Mouse (Mus musculus): ENCODE results near the gene Ipmk. TPM values are rescaled to one million over a fixed set of nuclear protein-coding genes. Genes with fewer than 3 reads are reported as not detected.

The Ipmk gene
- polyA plus RNA-seq, 1 experiment from 2014 or later = 8.7 TPM

DNA sequence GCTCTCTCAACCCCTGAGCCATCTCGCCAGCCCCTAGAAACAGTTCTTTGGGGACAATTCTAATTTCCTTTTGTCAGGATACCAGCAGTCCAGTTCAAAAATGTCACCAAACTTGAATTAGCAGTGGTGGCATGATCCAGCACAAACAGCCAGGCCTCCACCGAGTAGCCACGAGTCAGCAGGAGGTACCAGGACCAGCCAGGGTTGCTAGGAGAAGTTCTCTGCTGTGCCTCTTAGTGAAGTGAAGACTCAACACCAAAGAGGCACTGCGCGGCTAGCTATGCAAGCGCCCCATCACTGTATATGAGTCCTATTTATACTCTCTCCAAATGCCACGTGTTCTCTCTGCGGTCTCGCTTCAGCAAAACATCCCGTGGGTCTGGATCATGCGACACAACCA lies 31.5 kb upstream of the Ipmk start:
- Histone ChIP-seq H3K36me3 (ENCODE audit: control insufficient read depth, insufficient read depth, low read length) (no peaks in the 10 kb centered on the region), H3K9me3 (ENCODE audit: control insufficient read depth, low read length) (no peaks in the 10 kb centered on the region), H3K9ac (ENCODE audit: low read length) (no peak overlapping the region), H3K4me1 (ENCODE audit: control insufficient read depth in 2 of 2, insufficient read depth in 2 of 2, low read length in 2 of 2) (no peaks in the 10 kb centered on the region), H3K4me3 (ENCODE audit: control insufficient read depth in 1 of 2, insufficient read depth in 1 of 2, low read depth in 1 of 2, low read length in 2 of 2) (no peak overlapping the region), H3K27me3 (ENCODE audit: control insufficient read depth, insufficient read depth, low read length) (no peaks in the 10 kb centered on the region), H3K27ac (replicated peaks in 1 of 2; ENCODE audit: control insufficient read depth in 1 of 2, insufficient read depth in 1 of 2, low read depth in 2 of 2, low read length in 2 of 2) (no peak overlapping the region), H3K4me2 (ENCODE audit: low read length) (no peak overlapping the region)
- no peak for ATAC-seq (ENCODE audit: insufficient number of reproducible peaks, insufficient read depth, low FRiP score, low read depth)
- WGBS = 65% methylated on average over 11 of the region's 11 CpGs

DNA sequence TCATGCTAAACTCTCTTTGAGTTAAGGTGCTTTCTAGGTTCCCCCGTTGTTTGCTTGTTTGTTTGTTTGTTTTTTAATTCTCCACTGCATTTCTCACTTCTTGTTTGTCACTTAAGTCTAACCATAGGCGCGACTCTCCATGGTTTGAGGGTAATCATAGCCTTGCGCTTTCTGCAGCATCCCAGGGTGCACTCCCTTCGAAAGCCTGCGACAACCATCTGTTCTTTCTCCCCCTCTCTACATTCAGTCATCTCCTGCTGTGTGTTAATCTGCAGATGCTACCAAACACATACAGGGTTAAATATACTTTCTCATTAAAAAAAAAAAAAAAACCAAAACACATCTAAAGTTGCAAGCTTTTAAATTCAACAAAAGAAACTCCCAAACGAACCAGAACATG lies 31.1 kb upstream of the Ipmk start:
- no peaks in the 10 kb centered on the region for H3K9me3 ChIP-seq (ENCODE audit: control insufficient read depth, low read length)

DNA sequence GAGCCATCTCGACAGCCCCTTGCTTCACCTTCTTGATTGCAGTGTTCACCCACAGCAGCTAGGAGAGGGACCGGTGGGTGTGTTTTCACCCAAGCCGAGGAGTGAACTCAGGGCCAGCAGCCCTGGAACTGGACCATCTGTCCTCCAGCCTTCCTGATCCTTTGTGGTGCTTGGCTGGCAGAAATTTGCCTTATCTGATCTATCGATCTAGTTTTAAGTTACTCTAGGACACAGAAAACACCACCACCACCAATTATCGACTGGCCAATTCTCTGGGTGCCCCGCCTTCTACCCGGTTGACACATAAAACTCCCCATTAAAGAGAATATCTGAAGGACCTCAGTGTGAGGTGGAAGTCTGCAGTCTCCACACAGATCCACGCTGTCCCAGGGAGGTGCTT lies 23.9 kb upstream of the Ipmk start:
- Histone ChIP-seq H3K4me3 (ENCODE audit: control insufficient read depth in 1 of 2, insufficient read depth in 1 of 2, low read depth in 1 of 2, low read length in 2 of 2) (no peak overlapping the region), H3K4me1 (ENCODE audit: control insufficient read depth in 2 of 2, insufficient read depth in 2 of 2, low read length in 2 of 2) (no peaks in the 10 kb centered on the region), H3K9ac (ENCODE audit: low read length) (no peak overlapping the region), H3K27ac (replicated peaks in 1 of 2; ENCODE audit: control insufficient read depth in 1 of 2, insufficient read depth in 1 of 2, low read depth in 2 of 2, low read length in 2 of 2) (no peak overlapping the region), H3K27me3 (ENCODE audit: control insufficient read depth, insufficient read depth, low read length) (no peaks in the 10 kb centered on the region), H3K9me3 (ENCODE audit: control insufficient read depth, low read length) (no peaks in the 10 kb centered on the region), H3K4me2 (ENCODE audit: low read length) (no peak overlapping the region), H3K36me3 (ENCODE audit: control insufficient read depth, insufficient read depth, low read length) (peaks cover under 1% of the 10 kb centered on the region; the same call in 1 of the 2 replicates)
- ATAC-seq (ENCODE audit: insufficient number of reproducible peaks, insufficient read depth, low FRiP score, low read depth) = no peak
- WGBS = 80% methylated on average over 8 of the region's 8 CpGs

More for the DNA sequence above, 31.1 kb upstream of the Ipmk start:
- no peak overlapping the region for H3K4me2 ChIP-seq (ENCODE audit: low read length)
- no peak overlapping the region for H3K4me3 ChIP-seq (ENCODE audit: control insufficient read depth in 1 of 2, insufficient read depth in 1 of 2, low read depth in 1 of 2, low read length in 2 of 2)
- H3K9ac ChIP-seq (ENCODE audit: low read length) = no peak overlapping the region
- no peaks in the 10 kb centered on the region for H3K4me1 ChIP-seq (ENCODE audit: control insufficient read depth in 2 of 2, insufficient read depth in 2 of 2, low read length in 2 of 2)
- H3K27me3 ChIP-seq (ENCODE audit: control insufficient read depth, insufficient read depth, low read length) = no peaks in the 10 kb centered on the region
- no peak overlapping the region for H3K27ac ChIP-seq (replicated peaks in 1 of 2; ENCODE audit: control insufficient read depth in 1 of 2, insufficient read depth in 1 of 2, low read depth in 2 of 2, low read length in 2 of 2)
- 56% methylated on average over 7 of the region's 7 CpGs for WGBS
- no peaks in the 10 kb centered on the region for H3K36me3 ChIP-seq (ENCODE audit: control insufficient read depth, insufficient read depth, low read length)
- ATAC-seq (ENCODE audit: insufficient number of reproducible peaks, insufficient read depth, low FRiP score, low read depth) = no peak

DNA sequence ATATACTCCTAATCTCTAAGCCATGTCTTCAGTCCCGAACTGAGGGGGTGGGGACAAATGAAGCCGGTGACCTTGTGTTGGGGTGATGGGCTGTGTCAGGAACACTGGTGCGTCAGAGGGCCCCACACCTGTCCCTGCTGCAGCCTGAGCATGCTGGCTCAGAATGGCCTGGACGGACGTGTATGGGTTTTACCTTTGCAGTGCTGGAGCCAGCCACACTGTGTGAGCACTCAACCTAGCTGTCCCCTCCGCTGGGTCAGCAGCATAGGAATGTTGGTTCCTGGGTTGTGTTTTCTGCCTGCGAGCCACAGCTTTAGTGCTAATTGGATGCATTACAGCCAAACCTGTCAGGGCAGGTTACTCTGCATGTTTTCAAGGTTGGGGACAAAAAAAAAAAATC lies 21.4 kb upstream of the Ipmk start:
- H3K27ac ChIP-seq (replicated peaks in 1 of 2; ENCODE audit: control insufficient read depth in 1 of 2, insufficient read depth in 1 of 2, low read depth in 2 of 2, low read length in 2 of 2) = no peak overlapping the region
- no peaks in the 10 kb centered on the region for H3K27me3 ChIP-seq (ENCODE audit: control insufficient read depth, insufficient read depth, low read length)
- no peak overlapping the region for H3K9ac ChIP-seq (ENCODE audit: low read length)
- no peak for ATAC-seq (ENCODE audit: insufficient number of reproducible peaks, insufficient read depth, low FRiP score, low read depth)
- H3K9me3 ChIP-seq (ENCODE audit: control insufficient read depth, low read length) = no peaks in the 10 kb centered on the region
- WGBS = 62% methylated on average over 7 of the region's 7 CpGs
- H3K36me3 ChIP-seq (ENCODE audit: control insufficient read depth, insufficient read depth, low read length) = peaks cover 25% of the 10 kb centered on the region
- no peak overlapping the region for H3K4me3 ChIP-seq (ENCODE audit: control insufficient read depth in 1 of 2, insufficient read depth in 1 of 2, low read depth in 1 of 2, low read length in 2 of 2)
- no peaks in the 10 kb centered on the region for H3K4me1 ChIP-seq (ENCODE audit: control insufficient read depth in 2 of 2, insufficient read depth in 2 of 2, low read length in 2 of 2)
- no peak overlapping the region for H3K4me2 ChIP-seq (ENCODE audit: low read length)

DNA sequence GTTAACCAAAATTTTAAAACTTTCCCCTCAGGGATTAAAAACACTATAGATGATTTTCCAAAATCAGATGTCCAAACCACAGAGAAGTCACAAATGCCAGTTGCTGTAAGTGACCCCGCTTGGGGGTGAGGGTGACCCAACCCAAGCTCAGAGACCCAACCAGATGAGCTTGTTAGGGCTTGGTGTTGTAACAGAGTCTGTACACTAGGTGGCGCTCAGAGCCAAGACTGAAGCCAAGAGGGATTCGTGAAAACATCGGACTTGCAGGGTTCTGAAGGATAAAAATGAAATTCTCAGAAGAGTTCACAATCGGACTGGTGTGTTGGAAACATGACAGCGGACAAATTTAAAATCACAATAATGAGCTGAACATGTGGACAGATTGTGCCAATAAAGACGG lies 20.8 kb upstream of the Ipmk start:
- Histone ChIP-seq H3K9ac (ENCODE audit: low read length) (no peak overlapping the region), H3K36me3 (ENCODE audit: control insufficient read depth, insufficient read depth, low read length) (peaks cover 25% of the 10 kb centered on the region), H3K4me3 (ENCODE audit: control insufficient read depth in 1 of 2, insufficient read depth in 1 of 2, low read depth in 1 of 2, low read length in 2 of 2) (no peak overlapping the region), H3K27me3 (ENCODE audit: control insufficient read depth, insufficient read depth, low read length) (no peaks in the 10 kb centered on the region), H3K27ac (replicated peaks in 1 of 2; ENCODE audit: control insufficient read depth in 1 of 2, insufficient read depth in 1 of 2, low read depth in 2 of 2, low read length in 2 of 2) (no peak overlapping the region), H3K4me1 (ENCODE audit: control insufficient read depth in 2 of 2, insufficient read depth in 2 of 2, low read length in 2 of 2) (no peaks in the 10 kb centered on the region), H3K9me3 (ENCODE audit: control insufficient read depth, low read length) (no peaks in the 10 kb centered on the region), H3K4me2 (ENCODE audit: low read length) (no peak overlapping the region)
- no peak for ATAC-seq (ENCODE audit: insufficient number of reproducible peaks, insufficient read depth, low FRiP score, low read depth)
- 9% methylated on average over 7 of the region's 7 CpGs for WGBS

DNA sequence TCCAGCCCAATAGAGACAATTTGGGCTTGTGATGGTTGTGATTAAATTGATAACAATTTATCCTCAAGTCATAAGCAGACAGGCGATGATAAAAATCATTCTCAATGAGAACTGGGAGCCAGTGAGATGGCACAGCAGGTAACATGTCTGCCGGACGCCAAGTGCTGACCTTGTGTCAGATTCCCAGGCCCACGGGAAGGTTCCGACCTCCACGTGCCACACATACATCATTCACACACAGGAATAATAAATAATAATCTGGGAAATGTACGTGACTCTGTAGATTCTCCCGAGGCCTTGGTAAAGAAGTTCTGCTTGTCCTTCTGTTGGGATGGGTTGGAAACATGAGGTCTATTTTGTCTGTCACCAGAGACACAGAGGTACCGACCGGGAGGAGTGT lies 20.2 kb upstream of the Ipmk start:
- no peak for ATAC-seq (ENCODE audit: insufficient number of reproducible peaks, insufficient read depth, low FRiP score, low read depth)
- H3K9ac ChIP-seq (ENCODE audit: low read length) = no peak overlapping the region
- no peak overlapping the region for H3K4me2 ChIP-seq (ENCODE audit: low read length)
- H3K36me3 ChIP-seq (ENCODE audit: control insufficient read depth, insufficient read depth, low read length) = peaks cover 25% of the 10 kb centered on the region
- no peaks in the 10 kb centered on the region for H3K27me3 ChIP-seq (ENCODE audit: control insufficient read depth, insufficient read depth, low read length)
- no peak overlapping the region for H3K4me3 ChIP-seq (ENCODE audit: control insufficient read depth in 1 of 2, insufficient read depth in 1 of 2, low read depth in 1 of 2, low read length in 2 of 2)
- H3K9me3 ChIP-seq (ENCODE audit: control insufficient read depth, low read length) = no peaks in the 10 kb centered on the region
- 84% methylated on average over 10 of the region's 10 CpGs for WGBS
- no peaks in the 10 kb centered on the region for H3K4me1 ChIP-seq (ENCODE audit: control insufficient read depth in 2 of 2, insufficient read depth in 2 of 2, low read length in 2 of 2)
- H3K27ac ChIP-seq (replicated peaks in 1 of 2; ENCODE audit: control insufficient read depth in 1 of 2, insufficient read depth in 1 of 2, low read depth in 2 of 2, low read length in 2 of 2) = no peak overlapping the region

DNA sequence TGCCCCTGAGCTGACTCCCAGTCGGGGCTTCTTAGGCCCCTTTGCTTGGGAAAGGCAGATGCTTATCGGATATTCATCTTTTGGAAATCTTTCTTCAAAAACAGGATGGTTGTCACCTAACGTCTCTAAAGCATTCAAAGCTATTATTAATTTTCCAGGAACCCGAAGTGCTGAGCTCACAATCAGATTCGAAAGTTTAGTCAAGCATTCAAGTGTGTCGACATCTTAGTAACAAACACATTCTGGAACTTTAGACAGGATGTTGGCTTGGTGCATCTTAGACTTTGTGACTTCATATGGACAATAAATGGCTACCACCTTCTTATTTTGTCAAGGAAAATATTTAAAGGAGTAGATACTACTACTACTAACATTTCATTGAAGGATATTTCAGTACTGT lies 19.2 kb upstream of the Ipmk start:
- H3K36me3 ChIP-seq (ENCODE audit: control insufficient read depth, insufficient read depth, low read length) = peaks cover 25% of the 10 kb centered on the region
- no peak overlapping the region for H3K4me2 ChIP-seq (ENCODE audit: low read length)
- H3K9me3 ChIP-seq (ENCODE audit: control insufficient read depth, low read length) = no peaks in the 10 kb centered on the region
- no peak for ATAC-seq (ENCODE audit: insufficient number of reproducible peaks, insufficient read depth, low FRiP score, low read depth)
- H3K9ac ChIP-seq (ENCODE audit: low read length) = no peak overlapping the region
- H3K4me1 ChIP-seq (ENCODE audit: control insufficient read depth in 2 of 2, insufficient read depth in 2 of 2, low read length in 2 of 2) = no peaks in the 10 kb centered on the region
- H3K27me3 ChIP-seq (ENCODE audit: control insufficient read depth, insufficient read depth, low read length) = no peaks in the 10 kb centered on the region
- no peak overlapping the region for H3K4me3 ChIP-seq (ENCODE audit: control insufficient read depth in 1 of 2, insufficient read depth in 1 of 2, low read depth in 1 of 2, low read length in 2 of 2)
- H3K27ac ChIP-seq (replicated peaks in 1 of 2; ENCODE audit: control insufficient read depth in 1 of 2, insufficient read depth in 1 of 2, low read depth in 2 of 2, low read length in 2 of 2) = no peak overlapping the region
- WGBS = 84% methylated on average over 6 of the region's 6 CpGs

DNA sequence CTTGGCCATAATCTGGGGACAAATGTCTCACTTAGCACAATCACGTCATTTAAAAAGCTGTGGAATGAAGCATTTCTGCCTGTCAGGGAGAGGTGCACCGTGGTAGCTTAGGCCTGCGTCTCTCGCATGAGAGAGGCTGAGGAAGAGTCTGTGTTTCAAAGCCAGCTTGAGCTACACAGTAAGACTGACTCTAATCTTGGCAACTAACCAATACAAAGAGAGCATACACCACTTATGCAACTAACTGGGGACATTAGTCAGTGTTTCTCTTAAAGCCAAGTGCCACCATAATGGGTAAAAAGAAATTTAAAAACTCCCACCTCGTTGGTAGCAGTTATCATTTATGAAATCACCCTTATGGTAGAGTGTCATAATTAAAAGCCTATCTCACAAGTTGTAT lies 18.7 kb upstream of the Ipmk start:
- Histone ChIP-seq H3K27me3 (ENCODE audit: control insufficient read depth, insufficient read depth, low read length) (no peaks in the 10 kb centered on the region), H3K36me3 (ENCODE audit: control insufficient read depth, insufficient read depth, low read length) (peaks cover 29% of the 10 kb centered on the region), H3K9ac (ENCODE audit: low read length) (no peak overlapping the region), H3K27ac (replicated peaks in 1 of 2; ENCODE audit: control insufficient read depth in 1 of 2, insufficient read depth in 1 of 2, low read depth in 2 of 2, low read length in 2 of 2) (no peak overlapping the region), H3K4me3 (ENCODE audit: control insufficient read depth in 1 of 2, insufficient read depth in 1 of 2, low read depth in 1 of 2, low read length in 2 of 2) (no peak overlapping the region), H3K4me2 (ENCODE audit: low read length) (no peak overlapping the region), H3K4me1 (ENCODE audit: control insufficient read depth in 2 of 2, insufficient read depth in 2 of 2, low read length in 2 of 2) (no peaks in the 10 kb centered on the region), H3K9me3 (ENCODE audit: control insufficient read depth, low read length) (no peaks in the 10 kb centered on the region)
- ATAC-seq (ENCODE audit: insufficient number of reproducible peaks, insufficient read depth, low FRiP score, low read depth) = no peak
- 85% methylated on average over 5 of the region's 5 CpGs for WGBS

All from heart, embryonic 14.5 days (tissue).